Mouse (Mus musculus): ENCODE data around the gene Rnf220.

The Rnf220 gene

DNA sequence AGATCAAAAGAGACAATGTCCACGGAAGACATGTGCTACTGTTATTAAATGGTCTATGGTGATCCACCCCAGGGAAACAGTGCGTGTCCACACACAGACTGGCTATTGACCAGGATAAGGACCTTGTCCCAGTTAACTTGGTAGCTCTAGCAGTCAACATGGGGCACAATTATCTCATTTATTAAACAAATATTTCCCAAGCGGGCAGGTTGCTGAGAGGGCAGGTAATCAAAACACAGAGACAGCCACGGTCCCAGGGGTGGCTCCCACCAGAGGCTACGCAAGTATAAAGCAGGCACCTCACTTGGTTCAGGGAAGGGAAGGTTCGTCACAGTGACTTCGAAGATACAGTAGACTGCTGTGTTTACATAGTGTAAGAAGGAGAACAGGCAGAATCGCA lies 153.5 kb downstream of the Rnf220 start:
- DNase-seq (ENCODE audit: extremely low read depth, low read depth), result no peak

DNA sequence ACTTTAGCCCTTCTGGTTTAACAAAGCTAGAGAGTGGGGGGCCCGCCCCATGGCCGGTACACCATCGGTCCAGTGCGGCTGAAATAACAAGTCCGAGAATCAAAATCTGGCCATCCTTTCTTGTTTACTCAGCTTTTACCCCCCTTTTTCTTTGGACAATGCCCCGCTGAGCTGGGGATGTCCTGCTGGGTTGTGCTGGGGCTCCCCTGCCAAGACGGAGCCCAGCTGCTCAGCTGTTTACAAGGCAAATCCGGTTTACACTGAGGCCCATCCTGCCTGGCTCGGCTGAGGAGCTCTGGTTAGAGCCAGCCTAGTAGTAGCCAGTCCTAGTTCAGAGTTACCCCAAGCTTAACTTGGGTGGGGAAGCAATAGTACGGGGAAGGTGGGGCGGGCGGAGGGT lies 154.1 kb downstream of the Rnf220 start:
- DNase-seq (ENCODE audit: extremely low read depth, low read depth), result no peak

DNA sequence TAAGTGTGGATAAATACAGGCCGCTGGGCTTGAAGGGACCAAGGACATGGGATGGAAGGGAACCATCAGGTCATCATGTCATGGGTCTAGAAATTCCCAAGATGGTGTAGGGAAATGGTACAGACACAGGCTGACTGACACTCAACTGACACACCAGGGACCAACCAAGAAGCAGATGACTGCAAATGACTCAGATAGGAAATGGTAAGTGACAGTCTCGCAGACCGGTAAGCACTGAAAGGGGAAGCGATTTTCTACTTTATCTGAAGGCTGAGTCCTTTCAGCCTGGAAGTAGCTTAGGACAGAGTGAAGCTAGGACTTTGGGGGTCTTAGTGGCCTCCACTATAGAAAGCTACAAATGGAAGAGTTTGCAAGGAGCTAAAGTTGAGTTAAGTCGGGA lies 155.6 kb downstream of the Rnf220 start:
- no peak for DNase-seq (ENCODE audit: extremely low read depth, low read depth)

DNA sequence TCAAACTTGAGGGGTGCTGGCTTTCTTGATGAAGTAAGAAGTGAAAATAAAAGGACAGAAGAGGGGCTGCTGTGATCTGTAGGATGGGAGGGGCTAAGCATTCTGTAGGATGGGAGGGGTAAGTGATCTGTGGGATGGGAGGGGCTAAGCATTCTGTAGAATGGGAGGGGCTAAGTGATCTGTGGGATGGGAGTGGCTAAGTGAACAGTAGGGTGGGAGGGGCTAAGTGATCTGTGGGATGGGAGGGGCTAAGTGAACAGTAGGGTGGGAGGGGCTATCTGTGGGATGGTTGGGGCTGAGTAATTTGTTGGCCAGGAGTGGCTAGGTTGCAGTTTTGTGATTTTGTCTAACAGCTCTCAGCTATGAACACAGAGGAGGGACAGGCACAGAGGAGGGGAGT lies 157.1 kb downstream of the Rnf220 start:
- DNase-seq (ENCODE audit: extremely low read depth, low read depth), result no peak

DNA sequence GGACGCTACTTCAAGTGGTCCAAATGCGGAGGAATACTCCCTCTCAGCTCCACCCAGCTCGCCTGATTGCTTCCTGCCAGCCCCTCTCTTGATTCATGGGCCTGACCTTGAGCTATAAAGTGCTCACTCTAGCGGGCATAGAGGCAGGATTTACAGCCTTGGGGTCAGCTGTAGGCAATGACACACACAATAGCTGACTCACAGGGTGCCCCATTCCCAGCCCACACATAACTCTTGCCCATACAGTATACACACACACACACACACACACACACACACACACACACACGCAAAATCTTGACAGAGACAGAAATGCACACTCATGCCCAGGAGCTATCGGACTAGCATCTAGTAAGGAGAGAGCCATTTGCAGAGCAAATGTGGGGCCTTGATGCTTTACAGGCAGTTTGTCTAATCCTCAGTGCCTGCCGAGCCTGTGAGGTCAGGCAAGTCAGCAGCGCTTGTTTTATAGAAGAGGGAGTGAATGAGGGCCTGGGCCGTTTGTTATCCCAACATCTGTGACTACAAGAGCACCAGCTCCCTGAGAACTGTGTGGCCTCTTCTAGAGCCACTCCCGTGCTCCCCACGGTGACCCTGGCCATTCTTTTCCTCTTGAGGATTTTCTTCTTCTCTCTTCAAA lies 165.9 kb downstream of the Rnf220 start:
- DNase-seq (ENCODE audit: extremely low read depth, low read depth), result no peak

DNA sequence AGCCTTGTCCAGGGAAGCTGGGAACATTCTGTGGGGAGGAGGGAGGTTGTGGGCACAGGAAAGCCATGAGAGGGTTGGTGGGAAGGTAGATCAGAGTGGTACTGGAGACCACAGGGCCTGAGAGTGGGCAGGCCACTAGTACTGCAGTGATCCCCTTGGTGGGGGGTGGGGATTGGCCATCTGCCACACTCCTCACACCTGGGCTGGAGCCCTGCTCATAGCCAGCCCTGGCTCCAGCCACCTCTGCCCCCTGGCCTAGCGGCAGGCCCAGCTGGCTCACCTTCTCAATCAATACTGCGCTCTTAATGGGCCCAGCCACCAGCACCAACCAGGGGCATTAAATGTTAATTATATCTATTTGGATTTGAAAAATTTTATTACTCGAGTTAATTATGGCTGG lies 166.7 kb downstream of the Rnf220 start:
- no peak for DNase-seq (ENCODE audit: extremely low read depth, low read depth)

DNA sequence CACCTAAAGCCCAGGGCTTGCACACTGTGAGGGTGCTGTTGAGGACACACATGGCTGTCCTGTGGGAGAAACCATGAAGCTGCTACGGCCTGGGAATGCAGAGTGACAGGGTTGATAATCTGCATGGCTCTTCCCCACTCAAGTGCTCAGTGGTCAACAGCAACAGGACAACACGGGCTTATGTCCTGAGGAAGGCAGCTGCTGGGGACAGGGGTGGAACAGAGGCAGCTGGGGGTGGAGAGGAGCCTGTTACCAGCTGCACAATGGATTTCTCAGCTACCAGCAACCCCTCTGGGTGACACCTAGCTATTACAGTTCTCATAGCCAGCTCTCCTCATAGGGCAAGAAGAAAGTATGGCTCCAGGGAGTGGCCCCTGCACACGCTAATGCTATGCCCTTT lies 169.9 kb downstream of the Rnf220 start:
- DNase-seq (ENCODE audit: extremely low read depth, low read depth), result no peak

DNA sequence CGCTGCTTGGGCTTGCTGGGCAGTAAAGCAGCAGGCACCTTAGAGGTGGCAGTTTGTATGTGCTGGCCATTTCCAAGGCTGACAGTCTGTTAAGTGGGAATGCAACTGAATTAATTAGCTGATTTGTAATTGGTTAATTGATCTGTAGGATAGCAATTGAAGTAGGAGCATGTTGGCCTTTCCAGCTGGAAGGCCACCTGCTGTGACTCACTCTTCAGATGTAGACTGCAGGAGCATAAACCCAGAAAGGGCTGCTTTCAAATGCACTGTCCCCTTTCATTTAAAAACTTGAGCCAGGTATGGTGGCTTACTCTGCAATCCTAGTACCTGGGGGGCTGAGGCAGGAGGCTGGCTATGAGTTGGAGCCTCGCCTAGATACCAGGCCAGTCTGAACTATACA lies 171.8 kb downstream of the Rnf220 start:
- DNase-seq (ENCODE audit: extremely low read depth, low read depth), result no peak

DNA sequence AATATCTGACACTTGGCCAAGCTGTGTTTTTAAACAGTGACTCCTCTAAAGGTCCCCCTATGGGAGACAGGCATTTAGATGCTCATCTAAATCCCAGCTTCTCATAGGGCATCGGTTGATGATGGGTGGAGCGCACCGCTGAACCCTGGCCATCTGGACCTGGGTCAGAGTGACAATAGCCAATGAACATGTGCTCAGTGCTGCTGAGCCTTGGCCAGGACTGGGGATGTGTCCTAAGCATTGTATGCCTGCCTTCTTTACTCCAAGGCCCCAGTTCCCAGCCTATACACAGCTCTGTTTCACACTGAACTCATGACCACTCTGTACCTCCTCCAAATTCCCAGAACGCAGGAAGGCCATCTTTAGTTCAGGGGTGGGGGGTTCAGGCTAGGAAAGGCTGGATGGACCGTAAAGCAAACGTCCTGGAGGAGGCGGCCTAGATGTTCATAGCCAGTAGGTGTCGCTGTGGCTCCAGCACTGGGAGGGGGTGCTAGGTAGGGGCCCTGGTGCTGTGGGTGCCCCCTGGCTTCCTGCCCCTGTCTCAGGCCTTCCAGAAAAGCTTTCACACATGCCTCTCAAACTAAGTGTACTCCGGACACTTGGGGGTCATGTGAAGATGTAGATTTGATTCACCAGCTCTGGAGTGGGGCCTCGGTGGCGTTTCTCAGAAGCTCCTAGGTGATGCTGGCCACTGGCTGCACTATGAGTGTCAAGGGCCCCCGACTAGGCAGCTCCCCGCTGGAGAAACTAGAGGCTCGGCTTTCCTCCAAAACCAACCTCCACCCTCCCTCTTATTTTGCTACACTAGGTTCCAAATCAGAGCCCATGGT lies 173.1 kb downstream of the Rnf220 start:
- DNase-seq (ENCODE audit: extremely low read depth, low read depth), result no peak

DNA sequence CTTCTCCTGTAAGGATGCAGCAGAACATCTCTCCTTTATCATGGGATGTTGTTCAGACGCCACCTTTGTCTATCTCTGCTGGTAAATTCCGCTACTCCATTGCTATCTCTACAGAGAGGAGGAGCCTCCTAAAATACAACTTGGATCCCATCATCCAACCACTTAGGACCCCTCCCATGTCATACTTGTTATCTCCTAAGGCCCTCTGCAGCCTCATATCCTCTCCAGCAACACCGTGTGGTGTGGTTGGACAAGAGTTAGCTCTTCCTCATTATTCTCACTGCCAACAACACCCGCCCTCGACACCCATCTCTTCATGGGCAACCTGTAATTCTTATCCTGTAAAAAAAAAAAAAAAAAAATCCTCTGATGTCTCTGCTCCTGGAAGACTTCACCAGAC lies 175.8 kb downstream of the Rnf220 start:
- peak; percentile 91 for DNase-seq (ENCODE audit: extremely low read depth, low read depth)

DNA sequence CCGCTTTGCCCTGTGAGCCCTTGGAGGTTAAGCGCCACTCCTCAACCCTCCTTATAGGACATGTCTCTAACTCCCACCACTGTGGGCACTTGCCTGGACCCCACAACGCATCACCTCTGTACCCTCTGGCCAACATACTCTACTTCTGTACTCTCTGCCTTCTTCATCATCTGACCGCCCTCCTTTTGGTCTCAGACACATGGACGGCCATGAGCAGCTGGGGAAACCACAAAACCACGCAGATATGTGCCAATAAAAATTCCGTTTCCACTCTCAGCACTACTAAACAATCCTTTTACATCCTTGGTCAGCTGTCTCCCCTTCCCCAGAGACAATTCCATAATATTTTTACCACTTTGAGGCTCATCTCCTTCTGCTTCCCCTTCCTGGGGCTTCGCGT lies 178.3 kb downstream of the Rnf220 start:
- DNase-seq (ENCODE audit: extremely low read depth, low read depth), result no peak

DNA sequence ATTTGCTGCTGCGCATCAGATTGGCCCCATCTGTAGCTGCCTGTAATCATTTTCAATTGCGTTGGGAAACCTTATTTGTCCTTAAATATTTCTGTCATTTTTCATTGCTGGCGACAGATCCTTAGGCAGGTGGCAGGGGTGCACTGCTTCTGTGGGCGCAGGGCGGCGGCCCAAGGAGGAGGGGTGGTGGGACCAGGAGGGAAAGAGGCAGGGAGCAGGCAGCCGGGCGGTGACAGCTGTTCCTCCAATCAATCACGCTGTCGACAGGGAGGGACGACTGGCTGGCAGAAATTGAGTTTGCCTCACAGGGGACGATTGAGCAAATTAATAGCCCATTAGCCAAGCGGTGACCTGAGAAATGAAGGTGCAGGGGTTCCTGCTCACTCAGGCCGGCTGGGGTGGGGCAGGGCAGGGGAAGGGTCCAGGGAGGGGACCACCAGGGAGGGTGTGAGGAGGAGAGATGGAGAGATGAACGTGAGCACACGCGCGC lies 179.1 kb downstream of the Rnf220 start:
- DNase-seq (ENCODE audit: extremely low read depth, low read depth), result no peak

DNA sequence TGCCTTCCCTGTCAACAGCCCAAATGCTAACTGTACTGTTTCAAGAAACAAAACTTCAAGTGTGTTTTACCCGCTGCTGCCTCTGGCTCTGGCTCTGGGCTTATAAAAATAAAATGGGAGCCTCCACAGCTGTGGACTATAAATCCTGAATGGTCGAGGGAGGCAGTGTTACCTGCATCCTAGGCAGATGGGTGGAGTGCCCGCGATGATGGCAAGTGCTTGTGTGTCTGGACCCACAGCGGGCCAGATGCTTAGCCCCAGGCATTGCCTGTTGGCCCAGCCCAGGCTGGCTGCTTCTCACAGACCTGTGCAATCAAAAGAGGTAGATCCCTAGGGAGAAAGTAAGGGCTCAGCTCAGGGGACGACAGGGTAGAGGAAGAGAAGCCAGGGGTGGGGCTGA lies 180.1 kb downstream of the Rnf220 start:
- no peak for DNase-seq (ENCODE audit: extremely low read depth, low read depth)

DNA sequence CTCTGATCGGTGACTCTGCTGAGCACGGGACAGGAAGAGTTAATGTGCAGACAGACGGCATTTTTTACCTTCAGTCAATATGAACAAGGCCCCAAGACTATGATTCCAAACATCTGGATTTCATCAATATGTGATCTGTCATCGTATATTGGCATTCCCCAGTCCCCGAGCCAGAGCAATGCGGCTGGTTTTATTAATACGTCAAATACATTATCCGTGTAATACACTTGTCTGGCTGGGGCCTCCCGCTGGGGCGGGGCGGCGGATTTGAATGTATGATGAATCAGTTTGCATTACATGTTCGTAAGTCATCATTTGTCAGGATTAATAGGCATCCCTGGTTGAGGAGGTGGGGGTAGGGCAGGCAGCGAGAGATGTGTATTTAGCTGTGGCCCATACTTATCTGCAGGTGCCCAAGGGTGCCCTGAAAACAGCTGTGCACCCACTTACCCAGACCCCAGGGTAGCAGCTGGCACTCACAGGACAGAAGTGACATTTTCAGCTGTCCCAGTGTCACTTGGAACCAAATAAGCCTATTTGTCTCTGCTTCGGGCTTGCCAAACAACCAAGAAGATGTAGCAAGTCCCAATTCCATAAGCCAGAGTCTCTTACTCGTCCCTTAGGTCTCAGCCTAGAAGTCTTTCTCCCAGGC lies 181.9 kb downstream of the Rnf220 start:
- no peak for DNase-seq (ENCODE audit: extremely low read depth, low read depth)

DNA sequence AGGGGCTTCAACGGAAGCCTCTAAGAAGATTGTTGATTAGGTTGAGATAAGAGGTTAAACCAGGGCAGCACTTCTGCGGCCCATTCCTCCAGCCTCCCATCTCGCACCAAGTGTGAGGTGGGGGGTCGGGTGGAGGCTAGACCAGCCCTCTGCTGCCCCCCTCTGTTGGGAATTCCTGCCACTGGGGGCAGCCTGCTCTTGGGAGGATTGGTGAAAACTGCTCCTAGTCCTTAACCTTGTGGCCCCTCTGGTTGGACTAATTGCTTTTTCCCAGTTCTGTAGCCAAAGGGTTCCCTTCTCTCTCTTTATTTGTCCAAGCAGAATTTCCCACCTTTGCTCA lies 183.8 kb downstream of the Rnf220 start:
- no peak for DNase-seq (ENCODE audit: extremely low read depth, low read depth)

DNA sequence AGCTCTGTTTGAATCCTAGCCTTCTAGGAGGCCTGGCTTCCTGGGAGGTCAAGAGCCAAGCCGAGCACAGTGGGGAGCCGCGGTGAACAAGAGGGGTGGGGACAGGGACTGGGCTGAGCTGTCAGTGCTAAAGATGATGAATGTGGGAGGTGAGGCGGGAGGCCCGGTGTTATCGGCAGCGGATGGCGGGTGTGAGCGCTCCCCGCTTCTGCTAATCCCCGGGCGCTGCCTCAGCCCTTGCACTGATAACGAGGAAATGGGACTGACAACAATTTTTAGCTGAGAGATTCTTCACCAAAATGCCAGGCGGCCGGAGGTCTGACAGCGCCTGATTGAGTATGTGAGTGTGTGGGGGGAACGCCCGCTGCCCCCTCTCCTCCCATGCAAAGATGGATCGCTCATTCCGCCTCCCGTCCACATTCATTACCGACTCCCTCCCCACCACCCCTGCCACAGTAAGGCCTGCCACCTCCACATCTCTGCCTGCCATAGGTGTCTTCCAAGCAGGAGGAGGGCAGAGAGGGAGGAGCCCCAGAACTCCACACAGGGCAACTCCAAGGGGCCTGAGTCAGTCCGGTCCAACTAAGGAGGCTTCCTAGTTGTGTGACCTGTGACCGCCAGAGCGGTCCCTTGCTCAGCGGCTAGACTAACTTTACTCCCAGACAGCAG lies 184.3 kb downstream of the Rnf220 start:
- peak; percentile 83 for DNase-seq (ENCODE audit: extremely low read depth, low read depth)

DNA sequence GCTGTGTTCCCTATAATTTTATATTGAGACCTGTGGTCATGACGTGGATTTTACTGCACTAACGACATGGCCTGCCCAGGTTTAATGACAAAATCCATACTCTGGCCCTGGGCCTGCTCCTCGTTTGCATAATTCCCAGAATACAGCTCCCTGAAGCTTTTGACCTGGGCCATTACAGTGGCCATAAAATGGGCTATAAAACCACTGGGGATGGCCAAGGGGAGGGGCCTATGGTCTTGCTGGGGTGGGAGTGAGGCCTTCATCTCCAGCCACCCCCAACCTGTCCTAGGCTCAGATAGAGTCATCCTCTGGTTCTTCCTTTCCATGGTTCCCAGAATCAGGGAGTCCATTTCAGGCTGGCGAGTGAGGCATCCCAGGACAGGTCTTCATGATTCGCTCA lies 185.0 kb downstream of the Rnf220 start:
- no peak for DNase-seq (ENCODE audit: extremely low read depth, low read depth)

DNA sequence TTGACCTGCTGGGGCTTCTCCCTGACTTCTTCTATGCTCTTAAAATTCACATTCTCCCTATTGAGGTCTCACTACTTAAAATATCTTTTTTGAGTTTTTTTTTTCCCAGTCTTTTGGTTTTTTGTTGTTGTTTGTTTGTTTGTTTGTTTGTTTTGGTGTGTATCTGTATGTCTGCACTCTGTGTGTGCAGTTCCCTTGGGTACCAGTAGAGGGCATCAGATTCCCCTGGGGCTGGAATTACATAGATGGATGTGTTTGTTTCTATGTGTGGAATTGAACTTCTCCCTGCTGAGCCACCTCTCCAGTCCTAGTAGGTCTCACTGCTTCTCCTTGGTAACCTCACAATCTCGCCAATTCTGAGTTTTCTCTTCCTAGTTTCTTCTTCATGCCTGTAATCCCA lies 187.4 kb downstream of the Rnf220 start:
- no peak for DNase-seq (ENCODE audit: extremely low read depth, low read depth)

DNA sequence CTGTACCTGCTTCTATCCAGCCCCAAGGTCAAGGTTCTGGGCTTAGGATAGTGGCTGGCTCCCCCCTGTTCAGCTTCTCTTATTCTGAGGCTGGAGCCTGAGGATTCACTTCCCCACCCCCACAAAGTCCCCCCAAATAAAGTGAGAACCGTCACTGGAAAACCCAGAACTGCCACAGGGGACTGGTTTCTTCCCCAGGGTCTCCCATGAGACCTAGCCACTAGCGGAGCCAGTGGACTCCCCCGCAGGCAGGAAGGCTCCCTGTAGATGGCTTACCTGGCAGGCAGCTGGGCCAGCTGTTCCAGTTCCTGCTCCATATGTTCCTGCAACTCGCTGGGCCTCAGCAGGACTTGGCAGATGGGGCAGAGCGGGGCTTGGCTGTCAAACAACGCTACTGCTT lies 189.6 kb downstream of the Rnf220 start:
- no peak for DNase-seq (ENCODE audit: extremely low read depth, low read depth)

DNA sequence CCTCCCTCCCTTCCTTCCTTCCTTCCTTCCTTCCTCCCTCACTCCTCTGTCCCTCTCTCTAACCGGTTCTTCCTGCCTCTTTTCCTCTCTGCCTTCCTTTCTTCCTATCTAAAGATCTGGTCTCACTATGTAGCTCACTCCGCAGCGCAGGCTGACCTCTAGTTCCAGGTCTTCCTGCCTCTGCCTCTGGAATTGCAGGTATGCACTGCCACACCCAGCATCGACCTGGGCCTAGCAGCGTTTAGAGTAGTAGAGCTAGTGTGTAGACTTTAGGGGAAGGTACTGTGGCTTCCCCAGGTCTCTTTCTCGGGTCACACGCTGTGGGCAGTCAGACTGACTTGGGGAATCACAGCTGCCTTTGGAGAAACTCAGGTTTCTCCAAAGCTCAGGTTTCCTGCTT lies 191.4 kb downstream of the Rnf220 start:
- DNase-seq (ENCODE audit: extremely low read depth, low read depth), result no peak

DNA sequence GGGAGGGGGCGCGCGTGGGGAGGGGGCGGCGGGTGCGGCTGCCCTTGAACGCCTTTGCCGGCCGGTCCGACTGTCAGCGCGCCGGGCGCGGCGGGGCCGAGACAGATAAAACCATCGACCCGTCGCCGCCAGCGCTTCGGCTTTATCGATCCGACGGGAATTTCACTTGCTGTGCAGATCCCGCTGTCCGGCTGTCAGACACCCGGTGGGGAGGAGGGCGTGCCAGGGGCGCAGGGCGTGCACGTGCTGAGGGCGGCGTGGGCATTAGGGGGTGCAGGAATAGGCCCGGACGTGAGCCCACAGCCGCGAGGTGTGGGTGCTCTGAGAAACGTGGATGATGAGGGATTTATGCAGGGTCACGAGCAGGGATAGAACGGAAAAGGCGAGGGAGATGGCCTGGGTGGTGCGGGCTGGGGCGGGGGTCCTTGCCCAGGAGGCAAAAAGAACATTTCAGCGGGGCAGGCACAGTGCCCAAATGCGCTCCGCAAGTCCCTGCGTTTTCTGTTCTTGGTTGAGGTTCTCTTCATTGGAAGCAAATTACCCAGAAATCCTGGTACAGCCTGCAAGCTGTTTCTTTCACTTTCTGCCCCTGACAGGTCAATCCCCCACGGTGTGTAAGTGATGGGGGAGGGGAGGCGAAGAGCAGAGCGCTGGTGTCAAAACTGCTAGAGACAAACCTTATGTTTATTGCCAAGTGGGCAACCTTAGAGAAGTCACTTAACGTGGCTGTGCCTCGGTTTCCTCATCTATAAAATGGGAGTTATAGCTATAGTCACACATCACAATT lies 192.4 kb downstream of the Rnf220 start:
- no peak for DNase-seq (ENCODE audit: extremely low read depth, low read depth)

Data from MEL-GATA-1-ER (cell line).